Mouse (Mus musculus) CH12.LX (cell line): ENCODE data around the gene Tshz2. TPM values are rescaled to one million over a fixed set of nuclear protein-coding genes. Genes with fewer than 3 reads are reported as not detected.

ENCODE experiments used
- DNase-seq: peaks from one replicate; pipeline ENCODE4 v3.0.0-alpha.2; 2013; ENCODE audit errors: extremely low read depth
- H3K27ac ChIP-seq: 2 replicates; pipeline ENCODE4 v1.5.1; 2012; ENCODE audit warnings: low read depth, mild to moderate bottlenecking, control low read depth, moderate library complexity; ENCODE audit not compliant: insufficient read depth
- H3K27me3 ChIP-seq: replicated peaks from 2 replicates; pipeline ENCODE3; 2012; ENCODE audit warnings: inconsistent platforms
- H3K36me3 ChIP-seq, 2 experiments: replicated peaks in 1 of 2; 2 replicates each; pipeline versions ENCODE3 to v1.6.1; 2012; ENCODE audit warnings: inconsistent platforms in 1 of 2, low read length in 1 of 2, mild to moderate bottlenecking in 1 of 2, mixed read lengths in 1 of 2, moderate library complexity in 1 of 2; ENCODE audit not compliant: control insufficient read depth in 1 of 2, insufficient read depth in 1 of 2
- H3K4me1 ChIP-seq, 2 experiments: 2 replicates each; pipeline ENCODE4 v1.6.1; 2012; ENCODE audit warnings: inconsistent platforms in 1 of 2, moderate library complexity in 1 of 2; ENCODE audit not compliant: insufficient read depth in 2 of 2, control insufficient read depth in 1 of 2
- H3K4me2 ChIP-seq: 2 replicates; pipeline ENCODE4 v1.6.1; 2012; ENCODE audit warnings: low read depth, mild to moderate bottlenecking, control low read depth; ENCODE audit not compliant: poor library complexity, insufficient read depth, severe bottlenecking
- H3K4me3 ChIP-seq, 3 experiments: fragments of 150-350 bp in 1 of 3; sonication (generic) in 1 of 3; replicated peaks in 1 of 3; 2 replicates each; pipeline versions ENCODE3 to v1.5.1; 2011 to 2012; ENCODE audit warnings: low read depth in 2 of 3, low read length in 2 of 3, mild to moderate bottlenecking in 2 of 3, moderate library complexity in 2 of 3, control low read depth in 1 of 3, improper control_type of control experiment in 1 of 3, inconsistent platforms in 1 of 3, mixed read lengths in 1 of 3; ENCODE audit not compliant: poor library complexity in 1 of 3
- H3K79me2 ChIP-seq: replicated peaks from 2 replicates; pipeline ENCODE4 v1.6.1; 2012; ENCODE audit warnings: mild to moderate bottlenecking, moderate library complexity; ENCODE audit not compliant: control insufficient read depth, poor library complexity, insufficient read depth, severe bottlenecking; ENCODE audit errors: extremely low read depth
- H3K9ac ChIP-seq: 2 replicates; pipeline ENCODE4 v1.6.1; 2012; ENCODE audit warnings: low read depth, mild to moderate bottlenecking, control low read depth, moderate library complexity; ENCODE audit not compliant: insufficient read depth
- H3K9me3 ChIP-seq: replicated peaks from 2 replicates; pipeline ENCODE3; 2012; ENCODE audit warnings: low read length, inconsistent platforms, mixed read lengths
- BHLHE40 ChIP-seq: IDR thresholded peaks from 2 replicates; pipeline ENCODE4 v1.6.1; 2011; ENCODE audit warnings: mild to moderate bottlenecking, low read depth, low read length, improper control_type of control experiment
- CHD1 ChIP-seq: IDR thresholded peaks from 2 replicates; pipeline ENCODE4 v1.6.1; 2012; ENCODE audit warnings: low read depth, low read length, improper control_type of control experiment, inconsistent platforms
- CHD2 ChIP-seq: IDR thresholded peaks from 2 replicates; pipeline ENCODE4 v1.6.1; 2011; ENCODE audit warnings: low read length, improper control_type of control experiment
- CTCF ChIP-seq, 2 experiments: IDR thresholded peaks in 1 of 2; conservative IDR thresholded peaks in 1 of 2; 2 replicates each; pipeline ENCODE4 v1.5.1; 2011 to 2012; ENCODE audit warnings: low read depth in 2 of 2, low read length in 2 of 2, improper control_type of control experiment in 1 of 2, inconsistent platforms in 1 of 2, mild to moderate bottlenecking in 1 of 2, moderate library complexity in 1 of 2
- E2F4 ChIP-seq: IDR thresholded peaks from 2 replicates; pipeline ENCODE4 v1.6.1; 2011; ENCODE audit warnings: low read depth, low read length, improper control_type of control experiment; ENCODE audit not compliant: insufficient replicate concordance
- ELF1 ChIP-seq: IDR thresholded peaks from 2 replicates; pipeline ENCODE4 v1.6.1; 2014; ENCODE audit warnings: low read depth, mild to moderate bottlenecking, inconsistent platforms, low read length, improper control_type of control experiment
- ETS1 ChIP-seq: conservative IDR thresholded peaks from 2 replicates; pipeline ENCODE4 v1.6.1; 2012; ENCODE audit warnings: low read depth, mild to moderate bottlenecking, inconsistent platforms, low read length, improper control_type of control experiment, moderate library complexity
- GABPA ChIP-seq: IDR thresholded peaks from 2 replicates; pipeline ENCODE4 v1.6.1; 2012; ENCODE audit warnings: low read depth, low read length, improper control_type of control experiment, inconsistent platforms; ENCODE audit not compliant: insufficient replicate concordance
- HCFC1 ChIP-seq: IDR thresholded peaks from 2 replicates; pipeline ENCODE4 v1.6.1; 2012; ENCODE audit warnings: low read depth, mild to moderate bottlenecking, inconsistent platforms, low read length, improper control_type of control experiment
- JUND ChIP-seq: conservative IDR thresholded peaks from 2 replicates; pipeline ENCODE4 v1.6.1; 2011; ENCODE audit warnings: low read depth, low read length, improper control_type of control experiment
- MAX ChIP-seq: IDR thresholded peaks from 2 replicates; pipeline ENCODE4 v1.6.1; 2011; ENCODE audit warnings: low read length, improper control_type of control experiment
- MEF2A ChIP-seq: IDR thresholded peaks from 2 replicates; pipeline ENCODE4 v1.6.1; 2014; ENCODE audit warnings: low read depth, mild to moderate bottlenecking, inconsistent platforms, low read length, improper control_type of control experiment, borderline replicate concordance
- MYC ChIP-seq: IDR thresholded peaks from 2 replicates; pipeline ENCODE4 v1.6.1; 2011; ENCODE audit warnings: low read depth, mild to moderate bottlenecking, improper control_type of control experiment, low read length
- NRF1 ChIP-seq: IDR thresholded peaks from 2 replicates; pipeline ENCODE4 v1.6.1; 2014; ENCODE audit warnings: low read depth, mild to moderate bottlenecking, inconsistent platforms, low read length, improper control_type of control experiment, moderate library complexity
- RAD21 ChIP-seq: IDR thresholded peaks from 2 replicates; pipeline ENCODE4 v1.6.1; 2011; ENCODE audit warnings: low read depth, mild to moderate bottlenecking, low read length, improper control_type of control experiment, moderate library complexity
- SMC3 ChIP-seq: IDR thresholded peaks from 2 replicates; pipeline ENCODE4 v1.6.1; 2011; ENCODE audit warnings: low read depth, low read length, improper control_type of control experiment
- TCF12 ChIP-seq: IDR thresholded peaks from 2 replicates; pipeline ENCODE4 v1.6.1; 2014; ENCODE audit warnings: low read depth, mild to moderate bottlenecking, inconsistent platforms, low read length, improper control_type of control experiment
- UBTF ChIP-seq: IDR thresholded peaks from 2 replicates; pipeline ENCODE4 v1.6.1; 2012; ENCODE audit warnings: low read depth, mild to moderate bottlenecking, inconsistent platforms, low read length, improper control_type of control experiment, moderate library complexity
- ZNF384 ChIP-seq: IDR thresholded peaks from 2 replicates; pipeline ENCODE4 v1.6.1; 2012; ENCODE audit warnings: low read depth, low read length, improper control_type of control experiment, inconsistent platforms
- dilution Hi-C: fragments of 300-500 bp; cut with MboI; formaldehyde crosslinking; loops from 2 replicates; pipeline ENCODE4 v1.14.3; 2020; ENCODE audit warnings: low sequenced_read_pairs; ENCODE audit not compliant: extremely low pct_unique_long_range_greater_than_20kb, extremely low pct_ligation_motif_present
- in situ Hi-C: fragments of 300-500 bp; cut with MboI; formaldehyde crosslinking; loops from 3 replicates; pipeline ENCODE4 v1.14.3; 2019; ENCODE audit warnings: low sequenced_read_pairs, low pct_ligation_motif_present, low pct_unique_long_range_greater_than_20kb, mixed read lengths
- polyA plus RNA-seq: library from polyadenylated mRNA; unstranded; fragments of >175 nt; gene quantifications from 2 replicates; pipeline ENCODE4 v1.2.1, GENCODE M21; 2012; ENCODE audit warnings: low read depth; ENCODE audit not compliant: insufficient read length
- total RNA-seq, 2 experiments: library from RNA; depleted of rRNA; stranded (reverse); fragments of 300-350 nt in 1 of 2; fragments of >200 nt in 1 of 2; gene quantifications; 2 replicates each; pipeline ENCODE4 v1.2.3; 2012 to 2014

The Tshz2 gene
- total and polyA plus RNA-seq, 3 experiments, result not detected

- DNase-seq, result peak; percentile 66
- H3K4me3 ChIP-seq, result no peak overlapping the region
- H3K4me1 ChIP-seq, result peaks cover 0 to 4% of the 10 kb centered on the region in 2 experiments; a peak in 1 of 4 replicates
- no peak overlapping the region for H3K4me2 ChIP-seq
- H3K36me3 ChIP-seq, result peaks cover 10 to 34% of the 10 kb centered on the region in 2 experiments
- peak; percentile 18; the same call in 1 of the 2 replicates for TF ChIP-seq BHLHE40
- TF ChIP-seq CHD2, result no peak
- peak; percentile 98 for TF ChIP-seq MYC
- TF ChIP-seq RAD21, result peak; percentile 55
- peak; percentile 71 for TF ChIP-seq SMC3
- TF ChIP-seq TCF12, result no peak
- peak; percentile 93 for TF ChIP-seq MAX
- TF ChIP-seq CTCF (conservative IDR thresholded peaks at IDR 0.05 in 1 of 2, IDR thresholded peaks at IDR 0.05 in 1 of 2; ENCODE audit: low read depth in 2 of 2, low read length in 2 of 2), result peak; percentile 45 to 82
- TF ChIP-seq ELF1, result peak; percentile 55; the same call in 1 of the 2 replicates
- no peak for TF ChIP-seq UBTF
- no peaks in the 10 kb centered on the region for H3K27me3 ChIP-seq
- H3K27ac ChIP-seq, result no peak overlapping the region
- no peaks in the 10 kb centered on the region; the same call in 1 of the 2 replicates for H3K79me2 ChIP-seq
- H3K9ac ChIP-seq, result no peak overlapping the region
- in situ Hi-C loops (loop anchor here (25.0 kb wide), 1 partner anchor 408 kb away; no protein-coding TSS in a partner anchor), dilution Hi-C loops (no loop called here)
- H3K9me3 ChIP-seq, result no peaks in the 10 kb centered on the region
Observed at GRCm38 (mm10) chr2:170103852-170104251, 471.0 kb downstream of the Tshz2 start.

- dilution Hi-C loops (no loop called here), in situ Hi-C loops (loop anchor here (25.0 kb wide), 1 partner anchor 408 kb away; no protein-coding TSS in a partner anchor)
- H3K9me3 ChIP-seq, result no peaks in the 10 kb centered on the region
- no peak for DNase-seq
- peaks cover 13 to 39% of the 10 kb centered on the region in 2 experiments for H3K36me3 ChIP-seq
- H3K4me3 ChIP-seq, result no peak overlapping the region
- TF ChIP-seq UBTF, result no peak
- no peak for TF ChIP-seq CHD1
- TF ChIP-seq TCF12, result no peak
- TF ChIP-seq HCFC1, result no peak
- no peak for TF ChIP-seq CTCF (conservative IDR thresholded peaks at IDR 0.05 in 1 of 2, IDR thresholded peaks at IDR 0.05 in 1 of 2; ENCODE audit: low read depth in 2 of 2, low read length in 2 of 2)
- no peak for TF ChIP-seq E2F4
- no peak for TF ChIP-seq RAD21
- no peak for TF ChIP-seq MEF2A
- no peak for TF ChIP-seq JUND
- TF ChIP-seq ETS1, result no peak
- no peak for TF ChIP-seq ZNF384
- TF ChIP-seq NRF1, result no peak
- no peak for TF ChIP-seq GABPA
- H3K27ac ChIP-seq, result no peak overlapping the region
- no peaks in the 10 kb centered on the region; the same call in 1 of the 2 replicates for H3K79me2 ChIP-seq
- peaks cover 0 to 4% of the 10 kb centered on the region in 2 experiments; a peak in 1 of 4 replicates for H3K4me1 ChIP-seq
- H3K4me2 ChIP-seq, result no peak overlapping the region
- no peaks in the 10 kb centered on the region for H3K27me3 ChIP-seq
- no peak overlapping the region for H3K9ac ChIP-seq
Observed at GRCm38 (mm10) chr2:170104396-170104795, 471.6 kb downstream of the Tshz2 start.
